Mouse (Mus musculus): ENCODE data around the gene Ankzf1. TPM values are rescaled to one million over a fixed set of nuclear protein-coding genes. Genes with fewer than 3 reads are reported as not detected.

Ankzf1 gene
- polyA plus RNA-seq, 1 experiment from 2014 or later = 16.8 TPM

DNA sequence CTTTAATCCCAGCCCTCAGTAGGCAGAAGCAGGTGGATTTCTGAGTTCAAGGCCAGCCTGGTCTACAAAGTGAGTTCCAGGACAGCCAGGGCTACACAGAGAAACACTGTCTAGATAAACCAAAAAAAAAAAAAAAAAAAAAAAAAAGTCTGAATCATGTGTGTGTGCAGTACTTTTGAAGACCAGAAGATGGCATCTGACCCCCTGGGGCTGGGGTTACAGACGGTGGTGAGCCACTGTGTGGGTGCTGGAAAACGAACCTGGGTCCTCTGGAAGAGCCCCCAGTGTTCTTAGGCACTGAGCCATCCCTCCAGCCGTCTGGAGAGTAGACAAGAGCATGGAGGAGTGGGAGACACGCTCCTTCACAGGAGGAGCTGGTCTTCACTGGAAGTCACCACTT lies 9.8 kb upstream of the Ankzf1 start:
- Histone ChIP-seq H3K4me3 (ENCODE audit: low read depth, low read length) (no peak overlapping the region), H3K27me3 (replicated peaks; ENCODE audit: control insufficient read depth, insufficient read depth, low read length) (no peaks in the 10 kb centered on the region), H3K9me3 (ENCODE audit: control insufficient read depth, low read length) (no peaks in the 10 kb centered on the region), H3K9ac (ENCODE audit: low read depth, low read length) (no peak overlapping the region), H3K4me1 (ENCODE audit: control insufficient read depth, insufficient read depth, low read length) (peaks cover 6% of the 10 kb centered on the region), H3K27ac (replicated peaks; ENCODE audit: low read depth, low read length) (no peak overlapping the region), H3K36me3 (ENCODE audit: control insufficient read depth, insufficient read depth, low read length) (peaks cover 59% of the 10 kb centered on the region), H3K4me2 (ENCODE audit: low read depth, low read length) (no peak overlapping the region)
- no peak for ATAC-seq (ENCODE audit: low read depth)
- DNase-seq (ENCODE audit: low spot score) = no peak
- 49% methylated on average over 4 of the region's 4 CpGs for WGBS

DNA sequence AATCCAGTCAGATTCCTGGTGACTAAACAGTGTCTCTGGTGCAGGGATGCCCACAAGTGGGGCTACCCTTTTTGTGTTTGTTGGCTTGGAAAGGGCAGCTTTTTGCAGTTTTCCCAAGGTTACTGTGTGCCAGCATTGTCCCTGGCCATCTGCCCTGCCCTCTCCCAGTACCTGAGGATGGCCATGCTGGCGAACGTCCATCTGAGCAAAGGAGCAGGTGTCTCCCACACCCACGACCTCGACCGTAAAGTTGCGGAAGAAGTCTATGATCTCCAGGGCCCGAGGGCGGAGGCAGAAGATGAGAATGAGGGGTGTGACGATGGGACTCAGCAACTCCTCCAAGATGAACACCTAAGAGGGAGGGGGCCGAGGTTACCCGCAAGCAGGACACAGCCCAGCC lies 6.5 kb upstream of the Ankzf1 start:
- no peak for DNase-seq (ENCODE audit: low spot score)
- Histone ChIP-seq H3K4me2 (ENCODE audit: low read depth, low read length) (no peak overlapping the region), H3K9me3 (ENCODE audit: control insufficient read depth, low read length) (no peaks in the 10 kb centered on the region), H3K9ac (ENCODE audit: low read depth, low read length) (no peak overlapping the region), H3K27me3 (replicated peaks; ENCODE audit: control insufficient read depth, insufficient read depth, low read length) (no peaks in the 10 kb centered on the region), H3K4me1 (ENCODE audit: control insufficient read depth, insufficient read depth, low read length) (peaks cover 2% of the 10 kb centered on the region; the same call in 1 of the 2 replicates), H3K36me3 (ENCODE audit: control insufficient read depth, insufficient read depth, low read length) (peaks cover 74% of the 10 kb centered on the region), H3K27ac (replicated peaks; ENCODE audit: low read depth, low read length) (no peak overlapping the region), H3K4me3 (ENCODE audit: low read depth, low read length) (no peak overlapping the region)
- ATAC-seq (ENCODE audit: low read depth) = no peak
- 93% methylated on average over 11 of the region's 11 CpGs for WGBS

DNA sequence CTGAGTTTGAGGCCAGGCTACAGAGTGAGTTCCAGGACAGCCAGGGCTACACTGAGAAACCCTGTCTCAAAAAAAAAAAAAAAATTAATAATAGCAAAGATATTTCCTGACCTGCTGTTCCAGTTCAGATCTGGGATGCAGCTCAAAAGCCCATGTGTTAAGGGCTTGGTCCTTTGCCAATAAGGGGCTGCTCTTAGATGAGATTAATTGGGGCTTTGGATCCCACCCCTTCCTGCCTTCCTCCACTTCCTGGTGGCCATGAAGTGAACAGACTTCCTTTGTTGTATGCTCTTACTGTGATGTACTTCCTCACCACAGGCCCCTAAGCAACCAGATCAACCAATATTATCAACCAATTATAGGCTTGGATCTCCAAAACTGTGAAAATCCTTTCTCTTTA lies 4.8 kb upstream of the Ankzf1 start:
- Histone ChIP-seq H3K36me3 (ENCODE audit: control insufficient read depth, insufficient read depth, low read length) (peaks cover 67% of the 10 kb centered on the region), H3K9me3 (ENCODE audit: control insufficient read depth, low read length) (no peaks in the 10 kb centered on the region), H3K9ac (ENCODE audit: low read depth, low read length) (no peak overlapping the region), H3K4me2 (ENCODE audit: low read depth, low read length) (no peak overlapping the region), H3K27ac (replicated peaks; ENCODE audit: low read depth, low read length) (no peak overlapping the region), H3K4me1 (ENCODE audit: control insufficient read depth, insufficient read depth, low read length) (peaks cover 11% of the 10 kb centered on the region), H3K27me3 (replicated peaks; ENCODE audit: control insufficient read depth, insufficient read depth, low read length) (no peaks in the 10 kb centered on the region), H3K4me3 (ENCODE audit: low read depth, low read length) (no peak overlapping the region)
- peak; percentile 47 for DNase-seq (ENCODE audit: low spot score)
- no peak for ATAC-seq (ENCODE audit: low read depth)

DNA sequence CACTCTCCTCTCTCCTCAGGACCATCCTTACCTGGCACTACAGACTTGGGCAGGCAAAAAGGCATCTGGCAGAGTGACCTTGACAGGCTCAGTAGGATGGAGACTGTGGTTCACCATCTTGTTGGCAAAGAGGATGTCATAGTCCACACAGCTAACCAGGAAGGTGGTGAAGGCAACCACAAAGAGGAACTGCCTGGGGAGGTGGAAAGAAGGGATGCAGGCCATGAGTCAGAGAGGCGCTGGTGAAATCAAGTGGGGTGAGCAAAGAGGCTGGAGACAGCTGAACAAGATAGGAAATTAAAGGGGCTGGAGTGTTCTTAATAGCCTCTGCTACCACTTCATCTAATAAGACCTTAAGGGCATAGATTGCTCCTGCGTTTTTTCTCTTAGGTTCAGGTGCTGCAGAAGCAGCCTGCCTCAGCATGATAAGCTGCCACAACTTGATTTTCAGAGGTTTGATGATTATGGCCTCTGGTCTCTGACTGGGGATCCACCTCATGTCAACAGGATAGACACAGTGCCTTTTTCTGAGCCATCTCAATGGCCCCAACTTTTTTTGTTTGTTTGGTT lies 4.0 kb upstream of the Ankzf1 start:
- Histone ChIP-seq H3K4me1 (ENCODE audit: control insufficient read depth, insufficient read depth, low read length) (peaks cover 13% of the 10 kb centered on the region), H3K4me2 (ENCODE audit: low read depth, low read length) (no peak overlapping the region), H3K9ac (ENCODE audit: low read depth, low read length) (no peak overlapping the region), H3K36me3 (ENCODE audit: control insufficient read depth, insufficient read depth, low read length) (peaks cover 58% of the 10 kb centered on the region), H3K27ac (replicated peaks; ENCODE audit: low read depth, low read length) (no peak overlapping the region), H3K9me3 (ENCODE audit: control insufficient read depth, low read length) (no peaks in the 10 kb centered on the region), H3K4me3 (ENCODE audit: low read depth, low read length) (no peak overlapping the region), H3K27me3 (replicated peaks; ENCODE audit: control insufficient read depth, insufficient read depth, low read length) (no peaks in the 10 kb centered on the region)
- ATAC-seq (ENCODE audit: low read depth) (no peak), DNase-seq (ENCODE audit: low spot score) (no peak)
- WGBS = 94% methylated on average over 2 of the region's 2 CpGs

DNA sequence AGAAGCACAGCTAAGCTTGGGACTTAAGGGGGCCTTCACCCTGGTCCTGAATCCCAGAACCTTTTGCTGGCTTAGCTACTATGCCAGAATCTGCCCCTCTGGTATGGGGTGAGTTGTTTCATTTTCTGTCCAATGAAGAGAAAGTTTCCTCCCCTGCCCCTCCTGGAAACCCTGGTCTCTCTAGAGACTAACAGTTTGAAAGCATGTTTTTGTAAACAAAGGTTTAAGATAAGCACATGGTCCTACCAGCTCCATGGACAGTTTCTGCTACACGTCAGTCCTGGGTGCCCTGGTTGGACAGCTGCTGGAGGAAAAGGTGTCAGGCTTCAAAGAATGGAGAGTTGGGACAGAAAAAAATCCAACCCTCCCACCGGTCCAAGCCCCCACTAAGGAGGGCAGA lies 1.4 kb upstream of the Ankzf1 start:
- Histone ChIP-seq H3K36me3 (ENCODE audit: control insufficient read depth, insufficient read depth, low read length) (peaks cover 44% of the 10 kb centered on the region), H3K4me2 (ENCODE audit: low read depth, low read length) (peak overlapping the region; percentile 91), H3K4me3 (ENCODE audit: low read depth, low read length) (0 out of 2 replicates have a peak overlapping the region, but pooled peaks have one; percentile 77), H3K9ac (ENCODE audit: low read depth, low read length) (peak overlapping the region; percentile 90; the same call in 1 of the 2 replicates), H3K27me3 (replicated peaks; ENCODE audit: control insufficient read depth, insufficient read depth, low read length) (no peaks in the 10 kb centered on the region), H3K4me1 (ENCODE audit: control insufficient read depth, insufficient read depth, low read length) (peaks cover 17% of the 10 kb centered on the region), H3K9me3 (ENCODE audit: control insufficient read depth, low read length) (no peaks in the 10 kb centered on the region), H3K27ac (replicated peaks; ENCODE audit: low read depth, low read length) (no peak overlapping the region)
- ATAC-seq (ENCODE audit: low read depth) (no peak), DNase-seq (ENCODE audit: low spot score) (no peak)
- 62% methylated on average over 2 of the region's 2 CpGs for WGBS

DNA sequence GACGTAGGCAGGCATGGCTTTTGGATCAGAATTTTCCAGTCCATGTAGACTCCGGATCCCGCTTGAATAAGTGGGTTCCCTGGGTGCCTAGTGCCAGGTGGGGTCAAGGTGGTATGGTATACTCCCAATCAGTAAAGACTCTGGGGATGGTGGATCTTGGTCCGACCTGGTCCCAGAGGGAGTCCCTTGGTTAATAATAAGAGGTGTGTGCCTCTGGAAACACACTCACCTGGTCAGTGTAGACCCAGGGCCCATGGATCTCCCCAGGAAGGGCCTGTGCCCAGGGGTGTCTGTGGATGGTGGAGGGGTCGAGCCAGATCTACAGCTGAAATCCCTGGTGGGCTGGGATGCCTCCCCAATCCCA lies 711 bp upstream of the Ankzf1 start:
- Histone ChIP-seq H3K4me2 (ENCODE audit: low read depth, low read length) (peak overlapping the region; percentile 91), H3K4me1 (ENCODE audit: control insufficient read depth, insufficient read depth, low read length) (peaks cover 17% of the 10 kb centered on the region), H3K36me3 (ENCODE audit: control insufficient read depth, insufficient read depth, low read length) (peaks cover 44% of the 10 kb centered on the region), H3K4me3 (ENCODE audit: low read depth, low read length) (peak overlapping the region; percentile 77), H3K27ac (replicated peaks; ENCODE audit: low read depth, low read length) (peak overlapping the region; percentile 80), H3K9me3 (ENCODE audit: control insufficient read depth, low read length) (no peaks in the 10 kb centered on the region), H3K27me3 (replicated peaks; ENCODE audit: control insufficient read depth, insufficient read depth, low read length) (no peaks in the 10 kb centered on the region), H3K9ac (ENCODE audit: low read depth, low read length) (peak overlapping the region; percentile 90)
- ATAC-seq (ENCODE audit: low read depth) (no peak), DNase-seq (ENCODE audit: low spot score) (no peak)
- WGBS = 38% methylated on average over 5 of the region's 5 CpGs

DNA sequence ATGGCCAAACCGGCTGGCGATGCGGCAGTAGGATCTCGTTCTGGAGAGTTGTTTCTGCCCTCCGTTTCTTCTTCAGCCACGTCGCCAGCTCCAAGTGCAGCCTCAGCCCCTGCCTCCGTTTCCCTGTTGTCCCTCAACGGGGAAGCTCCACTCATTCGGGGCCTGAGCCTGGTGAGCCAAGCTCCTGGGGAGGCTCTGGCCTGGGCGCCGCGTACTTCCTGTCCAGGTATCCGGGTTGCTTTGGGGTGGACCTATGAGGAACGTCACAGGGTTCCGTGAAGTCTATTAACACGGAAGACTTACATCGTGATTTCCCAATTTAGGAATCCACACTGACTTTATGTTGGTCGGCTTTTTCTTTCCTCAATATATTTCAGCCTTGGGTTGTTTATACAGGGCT lies 501 bp downstream of the Ankzf1 start:
- peak overlapping the region; percentile 90 for H3K9ac ChIP-seq (ENCODE audit: low read depth, low read length)
- H3K4me1 ChIP-seq (ENCODE audit: control insufficient read depth, insufficient read depth, low read length) = peaks cover 17% of the 10 kb centered on the region
- H3K27ac ChIP-seq (replicated peaks; ENCODE audit: low read depth, low read length) = peak overlapping the region; percentile 94
- WGBS = under 1% methylated on average over 19 of the region's 19 CpGs
- DNase-seq (ENCODE audit: low spot score) = peak; percentile 57
- ATAC-seq (ENCODE audit: low read depth) = peak; percentile 34; the same call in 1 of the 2 replicates
- H3K36me3 ChIP-seq (ENCODE audit: control insufficient read depth, insufficient read depth, low read length) = peaks cover 44% of the 10 kb centered on the region
- H3K4me2 ChIP-seq (ENCODE audit: low read depth, low read length) = peak overlapping the region; percentile 90
- H3K9me3 ChIP-seq (ENCODE audit: control insufficient read depth, low read length) = no peaks in the 10 kb centered on the region
- peak overlapping the region; percentile 77 for H3K4me3 ChIP-seq (ENCODE audit: low read depth, low read length)
- H3K27me3 ChIP-seq (replicated peaks; ENCODE audit: control insufficient read depth, insufficient read depth, low read length) = no peaks in the 10 kb centered on the region

DNA sequence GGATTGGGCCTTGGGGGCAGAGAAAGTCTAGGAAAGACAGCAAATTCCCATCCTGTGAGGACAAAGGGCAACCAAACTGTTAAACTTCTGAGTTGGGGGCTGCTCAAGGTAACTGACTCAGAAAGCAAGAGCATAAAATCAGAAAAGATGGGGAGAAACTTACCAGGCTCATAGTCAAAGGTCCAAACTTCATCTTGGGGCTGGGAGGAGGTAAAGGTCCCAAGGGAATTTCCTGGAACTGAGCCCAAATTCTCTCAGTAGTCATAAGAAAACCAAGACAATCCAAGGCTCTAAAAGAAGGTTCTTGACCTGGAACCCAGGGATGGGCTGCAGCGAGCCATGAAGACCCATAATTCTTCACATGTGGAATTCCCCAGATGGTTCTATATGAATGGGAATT lies 9.3 kb downstream of the Ankzf1 start:
- Histone ChIP-seq H3K4me1 (ENCODE audit: control insufficient read depth, insufficient read depth, low read length) (no peaks in the 10 kb centered on the region), H3K27ac (replicated peaks; ENCODE audit: low read depth, low read length) (no peak overlapping the region), H3K9ac (ENCODE audit: low read depth, low read length) (no peak overlapping the region), H3K4me3 (ENCODE audit: low read depth, low read length) (no peak overlapping the region), H3K27me3 (replicated peaks; ENCODE audit: control insufficient read depth, insufficient read depth, low read length) (no peaks in the 10 kb centered on the region), H3K4me2 (ENCODE audit: low read depth, low read length) (no peak overlapping the region), H3K9me3 (ENCODE audit: control insufficient read depth, low read length) (no peaks in the 10 kb centered on the region), H3K36me3 (ENCODE audit: control insufficient read depth, insufficient read depth, low read length) (peaks cover 40% of the 10 kb centered on the region)
- ATAC-seq (ENCODE audit: low read depth) (no peak), DNase-seq (ENCODE audit: low spot score) (no peak)
- 72% methylated on average over 1 of the region's 1 CpGs for WGBS

DNA sequence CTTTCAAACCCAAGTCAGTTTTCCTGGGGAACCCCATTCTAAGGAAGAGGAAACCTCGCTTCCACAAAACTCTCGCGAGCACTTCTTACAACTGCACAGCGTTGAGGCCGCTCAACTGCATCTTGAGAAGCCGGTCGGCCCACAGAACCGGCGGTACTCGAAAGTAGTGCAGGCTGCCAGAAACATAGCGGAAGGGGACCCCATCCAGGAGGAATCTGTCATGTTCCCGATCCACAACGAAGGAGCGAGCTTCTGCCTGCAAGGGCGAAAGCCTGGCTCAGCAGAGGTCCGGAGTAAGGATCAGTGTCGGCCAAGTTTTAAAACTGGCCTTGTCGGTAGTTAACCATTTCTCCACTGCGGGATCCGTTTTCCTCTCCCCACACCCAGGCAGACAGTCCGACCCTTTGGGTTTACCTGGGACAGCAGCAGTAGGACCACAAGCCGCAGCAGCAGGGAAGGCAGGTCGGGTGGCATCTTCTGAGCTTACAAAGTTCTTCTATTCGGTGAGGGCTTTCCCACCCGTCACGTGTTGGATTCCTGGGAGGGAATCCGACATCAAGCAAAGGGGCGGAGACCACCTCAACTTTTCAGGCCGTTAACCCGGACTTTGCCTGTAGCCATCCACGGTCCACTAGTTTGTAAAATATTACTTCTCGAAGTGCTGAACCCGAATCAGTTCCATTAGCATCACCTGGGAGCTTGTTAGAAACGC lies 17.2 kb downstream of the Ankzf1 start:
- WGBS = 14% methylated on average over 34 of the region's 34 CpGs
- Histone ChIP-seq H3K27me3 (replicated peaks; ENCODE audit: control insufficient read depth, insufficient read depth, low read length) (no peaks in the 10 kb centered on the region), H3K9ac (ENCODE audit: low read depth, low read length) (peak overlapping the region; percentile 76), H3K4me2 (ENCODE audit: low read depth, low read length) (peak overlapping the region; percentile 82), H3K36me3 (ENCODE audit: control insufficient read depth, insufficient read depth, low read length) (peaks cover 20% of the 10 kb centered on the region), H3K27ac (replicated peaks; ENCODE audit: low read depth, low read length) (peak overlapping the region; percentile 63), H3K4me3 (ENCODE audit: low read depth, low read length) (peak overlapping the region; percentile 53), H3K4me1 (ENCODE audit: control insufficient read depth, insufficient read depth, low read length) (peaks cover 23% of the 10 kb centered on the region), H3K9me3 (ENCODE audit: control insufficient read depth, low read length) (no peaks in the 10 kb centered on the region)
- no peak for ATAC-seq (ENCODE audit: low read depth)
- peak; percentile 74 for DNase-seq (ENCODE audit: low spot score)

All from embryonic facial prominence, embryonic 14.5 days (tissue).